8 mouse cellular contexts compared by ENCODE assay signal in the genomic region with DNA sequence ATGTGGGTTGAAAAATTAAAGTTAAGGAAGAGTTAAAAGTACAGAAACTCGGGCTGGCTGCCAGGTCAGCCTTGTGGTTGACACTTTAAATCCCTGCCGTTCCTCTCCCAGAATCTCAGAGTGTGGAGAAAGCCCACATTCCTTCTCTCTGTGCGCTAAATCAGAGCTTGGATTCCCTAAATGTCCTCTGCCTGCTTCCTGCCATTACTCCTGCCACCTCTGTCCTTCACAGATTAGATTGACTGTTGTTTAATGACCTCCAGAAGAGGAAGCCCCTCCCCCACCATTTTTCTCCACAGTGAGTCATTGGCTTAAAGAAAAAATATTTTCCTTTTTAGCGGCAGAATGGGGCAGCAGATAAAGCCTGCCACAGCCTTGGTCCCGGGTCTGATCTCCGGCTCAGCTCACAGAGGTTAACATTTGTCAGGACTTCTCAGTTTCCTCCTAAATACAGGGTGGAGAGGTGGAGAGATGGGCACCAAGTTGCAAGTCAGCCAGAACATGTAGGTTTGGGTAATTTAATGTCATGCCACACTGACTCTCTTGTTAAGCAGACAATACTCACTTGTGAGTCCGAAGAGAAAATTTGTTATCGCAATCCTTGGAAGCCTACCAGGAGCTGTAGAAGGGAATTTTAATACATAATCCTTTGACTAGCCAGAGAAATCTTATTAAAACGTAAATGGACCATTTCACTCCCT.
DNase-seq lines count a peak whose midpoint lies in the region; ATAC-seq lines count a peak whose summit lies in the region.

No protein-coding gene starts in this region.

- no peak overlapping the region for H3K9ac ChIP-seq in embryonic facial prominence, embryonic 14.5 days (ENCODE audit: low read depth, low read length)
- 0 out of 2 replicates have a peak overlapping the region, but pooled peaks have one; percentile 25 for H3K9ac ChIP-seq in intestine, embryonic 16.5 days (ENCODE audit: low read depth, low read length)
- H3K9ac ChIP-seq in liver, embryonic 15.5 days: no peak overlapping the region

- H3K4me2 ChIP-seq in embryonic facial prominence, embryonic 14.5 days (ENCODE audit: low read depth, low read length): peak overlapping the region; percentile 26
- peak overlapping the region; percentile 35 for H3K4me2 ChIP-seq in intestine, embryonic 16.5 days (ENCODE audit: low read depth, low read length)
- peak overlapping the region; percentile 7; the same call in 1 of the 2 replicates for H3K4me2 ChIP-seq in liver, embryonic 15.5 days

- peak; percentile 85 for DNase-seq in adrenal gland, postnatal 14 days
- peak; percentile 74 for DNase-seq in embryonic facial prominence, embryonic 14.5 days (ENCODE audit: low spot score)
- DNase-seq in yolk sac, embryonic 10.5 days (ENCODE audit: low spot score): peak; percentile 67
- no peak for DNase-seq in left cerebral cortex, postnatal 14 days (ENCODE audit: low spot score in 2 of 2)
- no peak for DNase-seq in frontal cortex, postnatal 25 days (ENCODE audit: low spot score in 2 of 2)
- no peak for DNase-seq in right cerebral cortex, postnatal 25 days

- intact Hi-C loops in left cerebral cortex, postnatal 14 days (cut with DNase I): no loop called here

- no peaks in the 10 kb centered on the region for H3K36me3 ChIP-seq in embryonic facial prominence, embryonic 14.5 days (ENCODE audit: control insufficient read depth, insufficient read depth, low read length)
- H3K36me3 ChIP-seq in intestine, embryonic 16.5 days (ENCODE audit: control insufficient read depth, insufficient read depth, low read length): no peaks in the 10 kb centered on the region
- H3K36me3 ChIP-seq in liver, embryonic 15.5 days (replicated peaks): no peaks in the 10 kb centered on the region

- peak; percentile 24; the same call in 1 of the 2 replicates for ATAC-seq in embryonic facial prominence, embryonic 14.5 days (ENCODE audit: low read depth)
- ATAC-seq in intestine, embryonic 16.5 days: peak; percentile 58; the same call in 1 of the 2 replicates
- no peak for ATAC-seq in liver, embryonic 15.5 days (ENCODE audit: insufficient read depth)

- no peak overlapping the region for H3K4me3 ChIP-seq in embryonic facial prominence, embryonic 14.5 days (ENCODE audit: low read depth, low read length)
- H3K4me3 ChIP-seq in intestine, embryonic 16.5 days (ENCODE audit: low read length): no peak overlapping the region
- H3K4me3 ChIP-seq in liver, embryonic 15.5 days (replicated peaks): no peak overlapping the region

- H3K27me3 ChIP-seq in embryonic facial prominence, embryonic 14.5 days (replicated peaks; ENCODE audit: control insufficient read depth, insufficient read depth, low read length): no peaks in the 10 kb centered on the region
- H3K27me3 ChIP-seq in intestine, embryonic 16.5 days (replicated peaks; ENCODE audit: control insufficient read depth, insufficient read depth, low read length): no peaks in the 10 kb centered on the region
- H3K27me3 ChIP-seq in liver, embryonic 15.5 days: peaks cover 19% of the 10 kb centered on the region; the same call in 1 of the 2 replicates

- H3K9me3 ChIP-seq in embryonic facial prominence, embryonic 14.5 days (ENCODE audit: control insufficient read depth, low read length): no peaks in the 10 kb centered on the region
- no peaks in the 10 kb centered on the region for H3K9me3 ChIP-seq in intestine, embryonic 16.5 days (ENCODE audit: control insufficient read depth, low read length)
- H3K9me3 ChIP-seq in liver, embryonic 15.5 days (replicated peaks): no peaks in the 10 kb centered on the region

- H3K4me1 ChIP-seq in embryonic facial prominence, embryonic 14.5 days (ENCODE audit: control insufficient read depth, insufficient read depth, low read length): peaks cover 26% of the 10 kb centered on the region
- H3K4me1 ChIP-seq in intestine, embryonic 16.5 days (ENCODE audit: control insufficient read depth, insufficient read depth, low read length): peaks cover 16% of the 10 kb centered on the region
- H3K4me1 ChIP-seq in liver, embryonic 15.5 days (replicated peaks): 0 out of 2 replicates have a peak, but pooled peaks cover 6% of the 10 kb centered on the region

- WGBS in embryonic facial prominence, embryonic 14.5 days: 9% methylated on average over 9 of the region's 9 CpGs
- 18% methylated on average over 9 of the region's 9 CpGs for WGBS in intestine, embryonic 16.5 days
- 20% methylated on average over 9 of the region's 9 CpGs for WGBS in liver, embryonic 15.5 days (ENCODE audit: insufficient replicate concordance)

- peak overlapping the region; percentile 65 for H3K27ac ChIP-seq in embryonic facial prominence, embryonic 14.5 days (replicated peaks; ENCODE audit: low read depth, low read length)
- peak overlapping the region; percentile 26 for H3K27ac ChIP-seq in intestine, embryonic 16.5 days (ENCODE audit: low read length)
- H3K27ac ChIP-seq in liver, embryonic 15.5 days (replicated peaks): no peak overlapping the region

Comparison
In these comparisons a context has a peak if more than half of its experiments do, and no peak if none do; other contexts are left out.
1. DNase-seq: peak in adrenal gland, postnatal 14 days (single experiment), embryonic facial prominence, embryonic 14.5 days (single experiment) and yolk sac, embryonic 10.5 days (single experiment); none in left cerebral cortex, postnatal 14 days (0 of 2), frontal cortex, postnatal 25 days (0 of 2) and right cerebral cortex, postnatal 25 days (single experiment).
2. Peak in every context shown above with its lines, with median percentiles within 50 percentile points of each other: H3K4me2 ChIP-seq.